Mouse (Mus musculus): ENCODE results near the gene Olfr187. TPM values are rescaled to one million over a fixed set of nuclear protein-coding genes. Genes with fewer than 3 reads are reported as not detected.

Gene Olfr187
- total and polyA plus RNA-seq, 2 experiments from 2014 or later = not detected

DNA sequence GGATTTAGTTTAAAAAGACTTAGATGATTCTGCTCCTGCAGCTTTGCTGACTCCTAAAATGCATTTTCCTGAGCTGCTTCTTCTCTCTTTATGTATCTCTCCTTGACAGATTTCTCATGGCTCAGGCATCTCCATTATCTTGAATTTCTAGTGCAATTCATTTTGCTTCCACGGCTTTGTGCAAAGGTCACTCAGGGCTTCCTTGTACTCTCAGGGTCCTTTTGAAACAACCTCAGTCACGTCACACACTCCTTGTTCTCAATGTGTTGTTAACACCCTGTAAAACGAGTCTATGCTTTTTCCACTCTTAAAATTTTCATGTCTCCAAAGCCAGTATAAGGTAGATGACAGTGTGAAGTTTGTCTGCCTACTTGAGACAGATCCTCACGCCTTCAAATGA is 8.0 kb upstream of the Olfr187 start:
- no peak overlapping the region for H3K27ac ChIP-seq (ENCODE audit: low read depth, low read length)
- H3K4me3 ChIP-seq (ENCODE audit: low read depth, low read length) = no peak overlapping the region
- H3K4me2 ChIP-seq (ENCODE audit: low read depth) = no peak overlapping the region
- WGBS = 68% methylated on average over 4 of the region's 4 CpGs
- H3K4me1 ChIP-seq (ENCODE audit: insufficient read depth) = no peaks in the 10 kb centered on the region
- DNase-seq (no peak), ATAC-seq (no peak)
- H3K27me3 ChIP-seq (ENCODE audit: insufficient read depth, low read length) = no peaks in the 10 kb centered on the region
- H3K9me3 ChIP-seq (ENCODE audit: low read length) = no peaks in the 10 kb centered on the region
- no peak for TF ChIP-seq CTCF (IDR thresholded peaks at IDR 0.05; ENCODE audit: low read depth)
- no peaks in the 10 kb centered on the region for H3K36me3 ChIP-seq (ENCODE audit: insufficient read depth)
- no peak overlapping the region for H3K9ac ChIP-seq

GRCm38 (mm10) chr16:59045835-59046234 is 6.3 kb upstream of the Olfr187 start:
- Histone ChIP-seq H3K4me3 (ENCODE audit: low read depth, low read length) (no peak overlapping the region), H3K36me3 (ENCODE audit: insufficient read depth) (no peaks in the 10 kb centered on the region), H3K9ac (no peak overlapping the region), H3K9me3 (ENCODE audit: low read length) (no peaks in the 10 kb centered on the region), H3K27ac (ENCODE audit: low read depth, low read length) (no peak overlapping the region), H3K4me1 (ENCODE audit: insufficient read depth) (no peaks in the 10 kb centered on the region), H3K27me3 (ENCODE audit: insufficient read depth, low read length) (no peaks in the 10 kb centered on the region), H3K4me2 (ENCODE audit: low read depth) (no peak overlapping the region)
- no peak for DNase-seq
- ATAC-seq = no peak
- 81% methylated on average over 3 of the region's 3 CpGs for WGBS
- TF ChIP-seq CTCF (IDR thresholded peaks at IDR 0.05; ENCODE audit: low read depth) = no peak

DNA sequence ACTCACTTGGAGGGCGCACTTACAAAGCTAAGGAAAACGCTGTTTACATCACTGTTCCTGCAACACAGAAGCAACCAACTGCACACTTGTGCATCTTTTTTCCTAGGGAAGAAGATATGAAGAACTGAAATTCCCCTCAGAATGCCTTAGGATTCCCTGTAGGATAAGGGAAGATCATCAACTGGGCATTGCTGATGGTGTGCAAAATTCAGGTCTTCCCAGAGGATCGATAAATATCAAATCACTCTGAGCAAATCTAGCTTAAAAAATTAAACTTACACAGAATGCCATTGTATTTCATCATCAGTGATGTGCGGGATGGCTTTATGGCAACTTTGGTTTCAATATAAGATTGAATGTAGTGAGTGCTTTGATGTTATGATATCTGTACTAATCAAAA is 9.4 kb downstream of the Olfr187 start, which contains the start of gene Olfr186:
Gene Olfr186, minus strand, starts transcription at position 101 of the 400 bp plus-strand sequence.
- H3K4me2 ChIP-seq (ENCODE audit: low read depth) = no peak within 1 kb of the TSS
- no peak within 1 kb of the TSS for H3K9ac ChIP-seq
- no peak for TF ChIP-seq CTCF (IDR thresholded peaks at IDR 0.05; ENCODE audit: low read depth)
- no peaks in the 10 kb centered on the region for H3K9me3 ChIP-seq (ENCODE audit: low read length)
- ATAC-seq = no peak
- no peaks in the 10 kb centered on the region for H3K4me1 ChIP-seq (ENCODE audit: insufficient read depth)
- no peak within 1 kb of the TSS for H3K27ac ChIP-seq (ENCODE audit: low read depth, low read length)
- WGBS = 92% methylated on average over 4 of the region's 4 CpGs
- no peaks in the 10 kb centered on the region for H3K27me3 ChIP-seq (ENCODE audit: insufficient read depth, low read length)
- DNase-seq = no peak
- H3K4me3 ChIP-seq (ENCODE audit: low read depth, low read length) = no peak within 1 kb of the TSS
- H3K36me3 ChIP-seq (ENCODE audit: insufficient read depth) = no peaks in the 10 kb centered on the region

DNA sequence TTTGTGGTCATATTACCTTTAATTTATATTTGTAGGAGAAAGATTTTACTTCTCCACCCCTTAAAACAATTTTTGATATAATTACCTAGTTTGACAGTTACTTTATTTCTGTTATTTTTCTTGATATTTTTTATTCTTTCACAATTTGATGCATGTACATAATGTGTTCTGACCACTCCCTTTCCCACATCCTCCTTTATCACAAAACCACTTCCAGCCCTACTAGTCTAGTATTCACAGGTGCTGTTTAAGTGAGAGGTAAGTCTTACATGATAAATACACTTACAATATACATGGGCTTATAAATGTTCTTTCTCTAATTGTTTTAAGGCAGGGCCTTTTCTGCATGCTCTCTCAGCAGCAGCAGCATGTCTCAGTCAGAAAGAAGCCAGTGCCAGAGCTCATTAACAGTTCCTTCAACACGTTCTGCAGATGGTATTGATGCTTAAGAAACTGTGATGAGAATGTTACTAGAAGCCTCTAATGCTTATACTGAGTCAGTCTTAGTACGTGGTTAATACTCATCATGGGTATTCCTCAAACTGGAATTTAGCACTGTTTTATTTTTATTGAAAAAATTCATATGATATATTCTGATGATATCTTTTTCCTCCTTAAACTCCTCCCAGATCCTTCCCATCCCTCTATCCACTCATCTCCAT is 26.1 kb downstream of the Olfr187 start:
- no peak for TF ChIP-seq CTCF (IDR thresholded peaks at IDR 0.05; ENCODE audit: low read depth)
- H3K4me3 ChIP-seq (ENCODE audit: low read depth, low read length) = no peak overlapping the region
- peak; percentile 5 for DNase-seq
- H3K27ac ChIP-seq (ENCODE audit: low read depth, low read length) = no peak overlapping the region
- no peak overlapping the region for H3K9ac ChIP-seq
- H3K36me3 ChIP-seq (ENCODE audit: insufficient read depth) = no peaks in the 10 kb centered on the region
- H3K27me3 ChIP-seq (ENCODE audit: insufficient read depth, low read length) = no peaks in the 10 kb centered on the region
- no peaks in the 10 kb centered on the region for H3K4me1 ChIP-seq (ENCODE audit: insufficient read depth)
- 54% methylated on average over 2 of the region's 2 CpGs for WGBS
- no peaks in the 10 kb centered on the region for H3K9me3 ChIP-seq (ENCODE audit: low read length)
- no peak for ATAC-seq
- no peak overlapping the region for H3K4me2 ChIP-seq (ENCODE audit: low read depth)

- Histone ChIP-seq H3K9me3 (ENCODE audit: low read length) (no peaks in the 10 kb centered on the region), H3K4me3 (ENCODE audit: low read depth, low read length) (no peak overlapping the region), H3K27me3 (ENCODE audit: insufficient read depth, low read length) (no peaks in the 10 kb centered on the region), H3K27ac (ENCODE audit: low read depth, low read length) (no peak overlapping the region), H3K4me1 (ENCODE audit: insufficient read depth) (no peaks in the 10 kb centered on the region), H3K4me2 (ENCODE audit: low read depth) (no peak overlapping the region), H3K9ac (no peak overlapping the region), H3K36me3 (ENCODE audit: insufficient read depth) (no peaks in the 10 kb centered on the region)
- TF ChIP-seq CTCF (IDR thresholded peaks at IDR 0.05; ENCODE audit: low read depth) = no peak
- DNase-seq (no peak), ATAC-seq (no peak)
Measured at GRCm38 (mm10) chr16:59007146-59007545, 32.4 kb downstream of the Olfr187 start.

DNA sequence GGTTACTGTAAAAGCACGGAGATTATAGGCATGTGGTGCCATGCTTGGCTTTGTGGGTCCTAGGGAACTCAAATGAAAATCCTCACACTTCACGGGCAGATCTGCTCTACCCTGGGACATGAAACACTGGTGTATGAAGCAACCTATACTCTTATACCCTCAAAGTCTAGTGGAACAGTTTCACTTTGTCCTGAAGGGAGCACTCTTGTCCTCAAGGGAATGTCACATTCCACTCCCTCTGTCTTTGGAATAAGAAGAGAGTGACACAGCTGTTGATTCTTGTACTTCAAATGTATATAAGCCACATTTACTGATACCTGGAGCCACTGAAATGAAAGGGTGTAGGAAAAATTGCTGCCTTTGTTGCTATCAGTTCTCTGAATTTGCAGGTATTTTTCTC is 44.5 kb downstream of the Olfr187 start, which contains the start of gene Olfr183:
Gene Olfr183, plus strand, starts transcription at position 301 of the 400 bp plus-strand sequence.
- no peak within 1 kb of the TSS for H3K4me2 ChIP-seq (ENCODE audit: low read depth)
- H3K4me3 ChIP-seq (ENCODE audit: low read depth, low read length) = no peak within 1 kb of the TSS
- H3K36me3 ChIP-seq (ENCODE audit: insufficient read depth) = no peaks in the 10 kb centered on the region
- 64% methylated on average over 2 of the region's 2 CpGs for WGBS
- no peak for TF ChIP-seq CTCF (IDR thresholded peaks at IDR 0.05; ENCODE audit: low read depth)
- H3K27ac ChIP-seq (ENCODE audit: low read depth, low read length) = no peak within 1 kb of the TSS
- no peak within 1 kb of the TSS for H3K9ac ChIP-seq
- no peaks in the 10 kb centered on the region for H3K4me1 ChIP-seq (ENCODE audit: insufficient read depth)
- H3K9me3 ChIP-seq (ENCODE audit: low read length) = no peaks in the 10 kb centered on the region
- H3K27me3 ChIP-seq (ENCODE audit: insufficient read depth, low read length) = no peaks in the 10 kb centered on the region
- ATAC-seq (no peak), DNase-seq (no peak)

Other genes starting within 250 kb of the Olfr187 start
- not detected in 2 replicates for gene Olfr173, start 239.5 kb downstream of the Olfr187 start, total RNA-seq (2014; rRNA removed)
- not detected in 2 replicates for gene Olfr173, start 239.5 kb downstream of the Olfr187 start, polyA plus RNA-seq (2015; fragmentation: Nextera tagmentation; extraction: Ambion mirVana)
- gene Olfr175-ps1, start 213.0 kb downstream of the Olfr187 start, total RNA-seq (2014; rRNA removed) = not detected in 2 replicates
- gene Olfr175-ps1, start 213.0 kb downstream of the Olfr187 start, polyA plus RNA-seq (2015; fragmentation: Nextera tagmentation; extraction: Ambion mirVana) = not detected in 2 replicates
- not detected in 2 replicates for gene Olfr177, start 165.0 kb downstream of the Olfr187 start, total RNA-seq (2014; rRNA removed)
- not detected in 2 replicates for gene Olfr177, start 165.0 kb downstream of the Olfr187 start, polyA plus RNA-seq (2015; fragmentation: Nextera tagmentation; extraction: Ambion mirVana)
- gene Olfr178, start 147.7 kb downstream of the Olfr187 start, total RNA-seq (2014; rRNA removed) = not detected in 2 replicates
- gene Olfr178, start 147.7 kb downstream of the Olfr187 start, polyA plus RNA-seq (2015; fragmentation: Nextera tagmentation; extraction: Ambion mirVana) = not detected in 2 replicates
- not detected in 2 replicates for gene Olfr181, start 111.0 kb downstream of the Olfr187 start, total RNA-seq (2014; rRNA removed)
- gene Olfr181, start 111.0 kb downstream of the Olfr187 start, polyA plus RNA-seq (2015; fragmentation: Nextera tagmentation; extraction: Ambion mirVana) = not detected in 2 replicates
- gene Olfr180, start 110.4 kb downstream of the Olfr187 start, total RNA-seq (2014; rRNA removed) = not detected in 2 replicates
- not detected in 2 replicates for gene Olfr180, start 110.4 kb downstream of the Olfr187 start, polyA plus RNA-seq (2015; fragmentation: Nextera tagmentation; extraction: Ambion mirVana)
- gene Olfr183, start 44.4 kb downstream of the Olfr187 start, total RNA-seq (2014; rRNA removed) = not detected in 2 replicates
- not detected in 2 replicates for gene Olfr183, start 44.4 kb downstream of the Olfr187 start, polyA plus RNA-seq (2015; fragmentation: Nextera tagmentation; extraction: Ambion mirVana)
- gene Olfr186, start 9.5 kb downstream of the Olfr187 start, total RNA-seq (2014; rRNA removed) = not detected in 2 replicates
- gene Olfr186, start 9.5 kb downstream of the Olfr187 start, polyA plus RNA-seq (2015; fragmentation: Nextera tagmentation; extraction: Ambion mirVana) = not detected in 2 replicates
- not detected in 2 replicates for gene Olfr190, start 38.2 kb upstream of the Olfr187 start, total RNA-seq (2014; rRNA removed)
- not detected in 2 replicates for gene Olfr190, start 38.2 kb upstream of the Olfr187 start, polyA plus RNA-seq (2015; fragmentation: Nextera tagmentation; extraction: Ambion mirVana)
- not detected in 2 replicates for gene Olfr191, start 50.1 kb upstream of the Olfr187 start, total RNA-seq (2014; rRNA removed)
- gene Olfr191, start 50.1 kb upstream of the Olfr187 start, polyA plus RNA-seq (2015; fragmentation: Nextera tagmentation; extraction: Ambion mirVana) = not detected in 2 replicates
- gene Olfr193, start 72.1 kb upstream of the Olfr187 start, total RNA-seq (2014; rRNA removed) = not detected in 2 replicates
- not detected in 2 replicates for gene Olfr193, start 72.1 kb upstream of the Olfr187 start, polyA plus RNA-seq (2015; fragmentation: Nextera tagmentation; extraction: Ambion mirVana)
- not detected in 2 replicates for gene Olfr194, start 81.3 kb upstream of the Olfr187 start, total RNA-seq (2014; rRNA removed)
- not detected in 2 replicates for gene Olfr194, start 81.3 kb upstream of the Olfr187 start, polyA plus RNA-seq (2015; fragmentation: Nextera tagmentation; extraction: Ambion mirVana)
- not detected in 2 replicates for gene Olfr195, start 107.3 kb upstream of the Olfr187 start, total RNA-seq (2014; rRNA removed)
- gene Olfr195, start 107.3 kb upstream of the Olfr187 start, polyA plus RNA-seq (2015; fragmentation: Nextera tagmentation; extraction: Ambion mirVana) = not detected in 2 replicates
- gene Olfr196, start 130.7 kb upstream of the Olfr187 start, total RNA-seq (2014; rRNA removed) = not detected in 2 replicates
- not detected in 2 replicates for gene Olfr196, start 130.7 kb upstream of the Olfr187 start, polyA plus RNA-seq (2015; fragmentation: Nextera tagmentation; extraction: Ambion mirVana)
- not detected in 2 replicates for gene Olfr198, start 163.8 kb upstream of the Olfr187 start, total RNA-seq (2014; rRNA removed)
- not detected in 2 replicates for gene Olfr198, start 163.8 kb upstream of the Olfr187 start, polyA plus RNA-seq (2015; fragmentation: Nextera tagmentation; extraction: Ambion mirVana)
- gene Olfr199, start 180.0 kb upstream of the Olfr187 start, total RNA-seq (2014; rRNA removed) = not detected in 2 replicates
- gene Olfr199, start 180.0 kb upstream of the Olfr187 start, polyA plus RNA-seq (2015; fragmentation: Nextera tagmentation; extraction: Ambion mirVana) = not detected in 2 replicates
- gene Olfr201, start 232.9 kb upstream of the Olfr187 start, total RNA-seq (2014; rRNA removed) = not detected in 2 replicates
- not detected in 2 replicates for gene Olfr201, start 232.9 kb upstream of the Olfr187 start, polyA plus RNA-seq (2015; fragmentation: Nextera tagmentation; extraction: Ambion mirVana)
- not detected in 2 replicates for gene Olfr202, start 247.0 kb upstream of the Olfr187 start, total RNA-seq (2014; rRNA removed)
- not detected in 2 replicates for gene Olfr202, start 247.0 kb upstream of the Olfr187 start, polyA plus RNA-seq (2015; fragmentation: Nextera tagmentation; extraction: Ambion mirVana)

All from forebrain, postnatal 0 days (tissue).